Mouse (Mus musculus) neural tube, embryonic 12.5 days (tissue): ENCODE data around the gene Ergic1. TPM values are rescaled to one million over a fixed set of nuclear protein-coding genes. Genes with fewer than 3 reads are reported as not detected.

Experiments used
- ATAC-seq: fragments of 200-750 bp; cut with Nextera tagmentation; 2 replicates; pipeline ENCODE4 v1.8.0; 2017; ENCODE audit warnings: low read depth, mild to moderate bottlenecking, moderate TSS enrichment, moderate library complexity; ENCODE audit not compliant: low FRiP score
- H3K27ac ChIP-seq: fragments of 300-500 bp; sonication (generic); 2 replicates; pipeline ENCODE4 v1.5.1; 2016
- H3K27me3 ChIP-seq: fragments of 300-500 bp; sonication (generic); replicated peaks from 2 replicates; pipeline ENCODE4 v1.6.1; 2016; ENCODE audit warnings: mild to moderate bottlenecking
- H3K36me3 ChIP-seq: fragments of 300-500 bp; sonication (generic); 2 replicates; pipeline ENCODE4 v1.6.1; 2016; ENCODE audit warnings: mild to moderate bottlenecking
- H3K4me1 ChIP-seq: fragments of 300-500 bp; sonication (generic); 2 replicates; pipeline ENCODE4 v1.6.1; 2016
- H3K4me2 ChIP-seq: fragments of 300-500 bp; sonication (generic); replicated peaks from 2 replicates; pipeline ENCODE4 v1.6.1; 2016; ENCODE audit warnings: mild to moderate bottlenecking
- H3K4me3 ChIP-seq: fragments of 300-500 bp; sonication (generic); 2 replicates; pipeline ENCODE4 v1.5.1; 2016
- H3K9ac ChIP-seq: fragments of 300-500 bp; sonication (generic); 2 replicates; pipeline ENCODE4 v1.6.1; 2016; ENCODE audit warnings: mild to moderate bottlenecking
- H3K9me3 ChIP-seq: fragments of 300-500 bp; sonication (generic); 2 replicates; pipeline ENCODE4 v1.6.1; 2016; ENCODE audit warnings: mild to moderate bottlenecking
- WGBS: fragments of 180-500 bp; shearing (Covaris S2); methylation state at CpG from one replicate; pipeline ENCODE4 v1.1.7; 2016; 5-methylcytosine and 5-hydroxymethylcytosine counted together
- polyA plus RNA-seq: library from polyadenylated mRNA; unstranded; fragments of >200 nt; fragmentation: Nextera tagmentation; extraction: Ambion mirVana; gene quantifications from 2 replicates; pipeline ENCODE4 v1.2.1, GENCODE M21; 2016

The Ergic1 gene
- polyA plus RNA-seq, 1 experiment from 2014 or later, result 85.1 TPM

- peaks cover 5% of the 10 kb centered on the region; the same call in 1 of the 2 replicates for H3K4me1 ChIP-seq
- no peak overlapping the region for H3K4me3 ChIP-seq
- peaks cover 26% of the 10 kb centered on the region for H3K36me3 ChIP-seq
- no peak overlapping the region for H3K27ac ChIP-seq
- H3K9ac ChIP-seq, result no peak overlapping the region
- H3K27me3 ChIP-seq, result no peaks in the 10 kb centered on the region
- no peak overlapping the region for H3K4me2 ChIP-seq
- no peaks in the 10 kb centered on the region for H3K9me3 ChIP-seq
- no peak for ATAC-seq
- 92% methylated on average over 6 of the region's 6 CpGs for WGBS
Measured at GRCm38 (mm10) chr17:26579396-26579795, 18.1 kb downstream of the Ergic1 start.

GRCm38 (mm10) chr17:26580873-26581401 is 19.6 kb downstream of the Ergic1 start:
- Histone ChIP-seq H3K4me3 (no peak overlapping the region), H3K27me3 (no peaks in the 10 kb centered on the region), H3K9me3 (no peaks in the 10 kb centered on the region), H3K9ac (no peak overlapping the region), H3K4me2 (no peak overlapping the region), H3K4me1 (peaks cover 6% of the 10 kb centered on the region; the same call in 1 of the 2 replicates), H3K27ac (no peak overlapping the region), H3K36me3 (peaks cover 15% of the 10 kb centered on the region; the same call in 1 of the 2 replicates)
- no peak for ATAC-seq
- 97% methylated on average over 3 of the region's 3 CpGs for whole genome bisulfite sequencing

DNA sequence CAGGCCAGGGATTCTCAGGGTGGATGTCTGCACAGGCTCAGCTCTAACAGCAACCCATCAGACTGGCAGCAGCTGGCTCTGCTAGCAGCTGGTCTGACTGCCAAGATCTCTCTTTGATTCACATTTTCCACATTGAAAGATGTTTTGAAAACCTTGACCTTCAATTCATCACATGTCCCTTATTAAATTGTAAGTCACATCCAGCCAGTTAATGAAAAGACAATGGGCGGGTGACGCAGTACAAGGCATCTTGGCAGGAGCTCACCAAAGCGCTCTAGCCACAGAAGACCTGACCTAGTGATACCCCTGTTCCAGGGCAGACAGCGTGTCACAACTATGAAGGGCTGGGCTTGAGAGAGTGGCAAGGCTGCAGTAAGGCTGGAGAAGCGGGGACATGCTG is 21.0 kb downstream of the Ergic1 start:
- no peak for ATAC-seq
- Histone ChIP-seq H3K27ac (no peak overlapping the region), H3K36me3 (peaks cover 15% of the 10 kb centered on the region; the same call in 1 of the 2 replicates), H3K4me1 (peaks cover 6% of the 10 kb centered on the region; the same call in 1 of the 2 replicates), H3K9ac (no peak overlapping the region), H3K27me3 (no peaks in the 10 kb centered on the region), H3K4me2 (no peak overlapping the region), H3K4me3 (no peak overlapping the region), H3K9me3 (no peaks in the 10 kb centered on the region)
- WGBS, result 90% methylated on average over 5 of the region's 5 CpGs

GRCm38 (mm10) chr17:26583056-26583455 is 21.8 kb downstream of the Ergic1 start:
- Histone ChIP-seq H3K36me3 (peaks cover 10% of the 10 kb centered on the region; the same call in 1 of the 2 replicates), H3K27ac (no peak overlapping the region), H3K4me2 (no peak overlapping the region), H3K4me1 (peaks cover 6% of the 10 kb centered on the region; the same call in 1 of the 2 replicates), H3K27me3 (no peaks in the 10 kb centered on the region), H3K9ac (no peak overlapping the region), H3K4me3 (no peak overlapping the region), H3K9me3 (no peaks in the 10 kb centered on the region)
- ATAC-seq, result no peak
- 97% methylated on average over 9 of the region's 9 CpGs for WGBS

GRCm38 (mm10) chr17:26583606-26584005 is 22.3 kb downstream of the Ergic1 start:
- H3K9ac ChIP-seq, result no peak overlapping the region
- H3K4me2 ChIP-seq, result no peak overlapping the region
- no peak for ATAC-seq
- H3K4me1 ChIP-seq, result peaks cover 6% of the 10 kb centered on the region; the same call in 1 of the 2 replicates
- no peaks in the 10 kb centered on the region for H3K9me3 ChIP-seq
- 94% methylated on average over 6 of the region's 6 CpGs for WGBS
- H3K4me3 ChIP-seq, result no peak overlapping the region
- peaks cover 8% of the 10 kb centered on the region; the same call in 1 of the 2 replicates for H3K36me3 ChIP-seq
- H3K27me3 ChIP-seq, result no peaks in the 10 kb centered on the region
- no peak overlapping the region for H3K27ac ChIP-seq

DNA sequence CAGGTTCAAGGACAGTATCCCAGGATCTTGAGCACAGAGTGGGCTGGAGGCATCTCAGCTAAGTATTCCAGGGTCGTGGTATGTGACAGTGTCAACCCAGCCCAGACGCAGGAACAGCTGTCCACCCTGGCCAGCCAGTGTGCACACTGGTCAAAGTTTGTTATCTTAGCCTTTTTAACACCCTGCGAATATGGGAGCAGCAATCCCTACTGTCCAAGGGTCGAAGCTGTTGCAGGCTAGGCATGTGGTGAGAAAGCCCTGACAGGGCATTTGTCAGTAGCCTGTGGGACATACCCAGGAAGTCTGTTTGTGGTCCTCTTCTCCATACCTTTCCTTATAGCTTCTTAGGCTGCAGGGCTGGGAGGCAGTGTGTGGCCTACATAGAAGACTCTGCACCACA is 22.8 kb downstream of the Ergic1 start:
- no peak overlapping the region for H3K9ac ChIP-seq
- no peak overlapping the region for H3K27ac ChIP-seq
- H3K4me2 ChIP-seq, result no peak overlapping the region
- WGBS, result 79% methylated on average over 4 of the region's 4 CpGs
- H3K4me1 ChIP-seq, result peaks cover 6% of the 10 kb centered on the region; the same call in 1 of the 2 replicates
- no peak for ATAC-seq
- no peak overlapping the region for H3K4me3 ChIP-seq
- H3K27me3 ChIP-seq, result no peaks in the 10 kb centered on the region
- no peaks in the 10 kb centered on the region for H3K9me3 ChIP-seq
- H3K36me3 ChIP-seq, result peaks cover 8% of the 10 kb centered on the region; the same call in 1 of the 2 replicates

GRCm38 (mm10) chr17:26584558-26585136 is 23.4 kb downstream of the Ergic1 start:
- Histone ChIP-seq H3K4me1 (peaks cover 6% of the 10 kb centered on the region; the same call in 1 of the 2 replicates), H3K9ac (no peak overlapping the region), H3K27ac (no peak overlapping the region), H3K36me3 (peaks cover 8% of the 10 kb centered on the region; the same call in 1 of the 2 replicates), H3K9me3 (no peaks in the 10 kb centered on the region), H3K27me3 (no peaks in the 10 kb centered on the region), H3K4me3 (no peak overlapping the region), H3K4me2 (no peak overlapping the region)
- WGBS, result 70% methylated on average over 15 of the region's 15 CpGs
- ATAC-seq, result no peak

- peaks cover 5% of the 10 kb centered on the region for H3K36me3 ChIP-seq
- WGBS, result 92% methylated on average over 12 of the region's 12 CpGs
- no peak overlapping the region for H3K27ac ChIP-seq
- H3K9ac ChIP-seq, result no peak overlapping the region
- no peak overlapping the region for H3K4me3 ChIP-seq
- H3K4me1 ChIP-seq, result peaks cover 6% of the 10 kb centered on the region; the same call in 1 of the 2 replicates
- H3K4me2 ChIP-seq, result no peak overlapping the region
- H3K27me3 ChIP-seq, result no peaks in the 10 kb centered on the region
- ATAC-seq, result no peak
- H3K9me3 ChIP-seq, result no peaks in the 10 kb centered on the region
Measured at GRCm38 (mm10) chr17:26587961-26588487, 26.7 kb downstream of the Ergic1 start.

DNA sequence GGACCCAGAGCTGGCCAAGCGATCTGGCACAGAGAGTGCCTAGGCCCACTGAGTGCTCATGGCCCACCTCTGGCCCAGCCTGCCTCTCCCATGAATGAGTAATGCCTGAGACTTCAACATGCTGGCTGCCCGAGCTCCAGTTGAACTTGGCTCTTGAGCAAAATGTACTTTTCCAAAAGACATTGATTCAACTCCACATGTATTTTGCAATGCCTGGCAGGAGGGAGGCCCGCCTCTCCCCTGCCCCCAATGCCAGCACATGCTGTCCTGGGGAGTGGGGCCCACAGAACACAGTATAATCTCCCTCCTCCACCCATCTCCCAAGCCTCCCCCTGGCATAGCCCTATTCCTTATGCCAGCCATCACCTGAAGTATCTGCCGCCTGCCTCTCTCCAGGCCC is 31.2 kb downstream of the Ergic1 start:
- Histone ChIP-seq H3K4me1 (peaks cover 3% of the 10 kb centered on the region; the same call in 1 of the 2 replicates), H3K27ac (no peak overlapping the region), H3K9me3 (no peaks in the 10 kb centered on the region), H3K4me3 (no peak overlapping the region), H3K27me3 (no peaks in the 10 kb centered on the region), H3K9ac (no peak overlapping the region), H3K4me2 (no peak overlapping the region), H3K36me3 (peaks cover 12% of the 10 kb centered on the region)
- ATAC-seq, result no peak
- WGBS, result 90% methylated on average over 4 of the region's 4 CpGs

DNA sequence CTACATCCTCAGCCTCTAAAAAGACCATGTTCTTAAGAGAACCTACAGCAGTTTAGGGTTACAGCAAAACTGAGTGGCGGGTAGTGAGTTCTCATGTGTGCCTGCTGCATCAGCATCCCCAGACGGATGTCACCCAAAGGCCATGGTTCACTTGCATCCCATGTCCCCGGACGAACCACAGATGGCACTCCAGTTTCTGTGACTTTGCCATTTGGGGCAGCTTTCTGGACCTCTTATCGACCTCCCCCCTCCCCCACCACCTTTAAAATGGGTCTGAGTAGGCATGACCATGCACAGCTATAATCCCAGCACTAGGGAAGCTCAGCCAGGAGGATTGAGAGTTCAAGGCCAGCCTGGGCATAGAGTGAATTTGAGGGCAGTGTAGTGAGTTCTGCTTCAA is 31.9 kb downstream of the Ergic1 start:
- no peak overlapping the region for H3K4me3 ChIP-seq
- H3K9me3 ChIP-seq, result no peaks in the 10 kb centered on the region
- H3K4me2 ChIP-seq, result no peak overlapping the region
- H3K9ac ChIP-seq, result no peak overlapping the region
- no peak for ATAC-seq
- no peak overlapping the region for H3K27ac ChIP-seq
- peaks cover 3% of the 10 kb centered on the region; the same call in 1 of the 2 replicates for H3K4me1 ChIP-seq
- WGBS, result 91% methylated on average over 5 of the region's 5 CpGs
- peaks cover 12% of the 10 kb centered on the region for H3K36me3 ChIP-seq
- no peaks in the 10 kb centered on the region for H3K27me3 ChIP-seq

DNA sequence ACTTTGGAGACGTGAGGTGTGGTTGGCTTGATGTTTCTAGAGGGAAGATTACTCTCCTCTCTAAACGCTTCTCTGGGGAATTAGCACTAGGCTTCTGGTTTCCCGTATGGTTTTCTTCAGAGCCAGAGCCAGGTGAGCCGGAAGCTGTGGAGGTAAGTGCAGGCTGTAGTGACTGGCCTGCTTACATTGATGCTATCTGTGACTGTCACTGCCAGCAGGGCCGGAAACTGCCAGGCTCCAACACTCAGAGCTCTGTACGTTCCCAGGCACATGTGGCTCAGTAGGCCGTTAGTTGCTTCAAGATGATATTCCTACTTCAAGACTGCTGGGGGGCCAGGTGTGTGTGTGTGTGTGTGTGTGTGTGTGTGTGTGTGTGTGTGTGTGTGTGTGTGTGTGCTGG is 32.9 kb downstream of the Ergic1 start:
- H3K9me3 ChIP-seq, result no peaks in the 10 kb centered on the region
- no peak overlapping the region for H3K4me3 ChIP-seq
- ATAC-seq, result no peak
- peaks cover 3% of the 10 kb centered on the region; the same call in 1 of the 2 replicates for H3K4me1 ChIP-seq
- H3K36me3 ChIP-seq, result peaks cover 12% of the 10 kb centered on the region
- no peak overlapping the region for H3K27ac ChIP-seq
- H3K9ac ChIP-seq, result no peak overlapping the region
- H3K27me3 ChIP-seq, result no peaks in the 10 kb centered on the region
- WGBS, result 89% methylated on average over 7 of the region's 7 CpGs
- H3K4me2 ChIP-seq, result no peak overlapping the region

GRCm38 (mm10) chr17:26594958-26595357 is 33.7 kb downstream of the Ergic1 start:
- H3K4me1 ChIP-seq, result peaks cover 10% of the 10 kb centered on the region; the same call in 1 of the 2 replicates
- H3K9me3 ChIP-seq, result no peaks in the 10 kb centered on the region
- no peak overlapping the region for H3K27ac ChIP-seq
- WGBS, result 87% methylated on average over 7 of the region's 7 CpGs
- no peak overlapping the region for H3K4me2 ChIP-seq
- ATAC-seq, result no peak
- H3K36me3 ChIP-seq, result peaks cover 12% of the 10 kb centered on the region
- H3K4me3 ChIP-seq, result no peak overlapping the region
- no peaks in the 10 kb centered on the region for H3K27me3 ChIP-seq
- H3K9ac ChIP-seq, result no peak overlapping the region
